Mouse (Mus musculus) kidney, adult 2 months (tissue): ENCODE measurements around the gene Per3.

Experiments
- CTCF ChIP-seq: fragments of 200-500 bp; conservative IDR thresholded peaks from 2 replicates; pipeline ENCODE4 v1.5.1; 2011; ENCODE audit warnings: low read depth, mild to moderate bottlenecking, control low read depth, low read length, moderate library complexity, mixed read lengths; ENCODE audit not compliant: insufficient read depth, insufficient read length
- POLR2A ChIP-seq: fragments of 200-500 bp; IDR thresholded peaks from one replicate; pipeline ENCODE4 v1.6.1; 2011; ENCODE audit warnings: low read depth, low read length, control low read depth

DNA sequence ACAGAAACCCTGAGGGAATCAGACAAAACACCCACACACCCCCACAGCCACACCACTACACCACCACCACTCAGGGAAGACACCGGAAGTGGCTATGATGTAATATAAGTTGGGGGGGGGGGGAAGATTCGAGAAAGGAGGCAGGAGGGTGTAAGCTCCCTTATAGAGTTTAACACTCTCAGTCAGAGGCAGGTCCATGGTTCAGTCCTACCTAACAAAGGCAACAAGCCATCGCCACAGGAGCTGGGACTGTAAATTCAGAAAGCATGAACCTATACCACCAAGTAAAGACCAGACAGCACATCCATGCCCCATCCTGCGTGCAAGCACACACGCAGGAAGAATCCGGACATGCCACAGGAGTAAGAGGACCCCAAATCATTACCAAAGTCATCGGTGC lies 44.8 kb upstream of the Per3 start, which contains the start of gene Gm13090:
- TF ChIP-seq CTCF (no peak), POLR2A (no peak)
